ENCODE assay signal across 22 mouse cellular contexts in genomic region chr1:170623432-170623831, GRCm38 (mm10). TPM values are rescaled to one million over a fixed set of nuclear protein-coding genes. Genes with fewer than 3 reads are reported as not detected.
DNase-seq lines count a peak whose midpoint lies in the region; ATAC-seq and TF ChIP-seq lines count a peak whose summit lies in the region.
"Had no signal": no experiment of that assay in that cellular context is flagged by ENCODE, and none has a peak within 500 bp of the region (broad histone marks: within the 10 kb centered on the region; RNA-seq: fewer than 3 reads in every experiment).

No protein-coding gene starts in this region.

- H3K9me3 ChIP-seq in heart, embryonic 11.5 days (replicated peaks; ENCODE audit: control insufficient read depth, low read length) = peaks cover 6% of the 10 kb centered on the region; the same call in 1 of the 2 replicates
- peaks cover 4% of the 10 kb centered on the region; the same call in 1 of the 2 replicates for H3K9me3 ChIP-seq in lung, embryonic 14.5 days (ENCODE audit: low read depth, low read length)
- peaks cover 3% of the 10 kb centered on the region; the same call in 1 of the 2 replicates for H3K9me3 ChIP-seq in liver, postnatal 0 days (ENCODE audit: low read length)
- H3K9me3 ChIP-seq: limb, embryonic 10.5 days; stomach, embryonic 15.5 days had no signal

- H3K4me1 ChIP-seq in heart, embryonic 11.5 days (ENCODE audit: control insufficient read depth, insufficient read depth, low read length) = no peaks in the 10 kb centered on the region
- H3K4me1 ChIP-seq in lung, embryonic 14.5 days (ENCODE audit: insufficient read depth) = no peaks in the 10 kb centered on the region
- peaks cover 18% of the 10 kb centered on the region for H3K4me1 ChIP-seq in liver, postnatal 0 days (ENCODE audit: insufficient read depth)
- H3K4me1 ChIP-seq: embryonic facial prominence, embryonic 13.5 days; hindbrain, embryonic 10.5 days; limb, embryonic 10.5 days; midbrain, embryonic 10.5 days; neural tube, embryonic 13.5 days; stomach, embryonic 15.5 days had no signal

- no peak for TF ChIP-seq EP300 in liver, postnatal 0 days (IDR thresholded peaks at IDR 0.05; ENCODE audit: low read depth)

- H3K36me3 ChIP-seq in heart, embryonic 11.5 days (ENCODE audit: control insufficient read depth, insufficient read depth, low read length) = no peaks in the 10 kb centered on the region
- H3K36me3 ChIP-seq in lung, embryonic 14.5 days (ENCODE audit: insufficient read depth) = no peaks in the 10 kb centered on the region
- H3K36me3 ChIP-seq in liver, postnatal 0 days (replicated peaks; ENCODE audit: insufficient read depth, low read length) = no peaks in the 10 kb centered on the region
- H3K36me3 ChIP-seq: embryonic facial prominence, embryonic 13.5 days; hindbrain, embryonic 10.5 days; limb, embryonic 10.5 days; midbrain, embryonic 10.5 days; neural tube, embryonic 13.5 days; stomach, embryonic 15.5 days had no signal

- no peak for DNase-seq in heart, postnatal 4 days
- DNase-seq in lung, embryonic 14.5 days = no peak
- DNase-seq in lung, postnatal 36 days = no peak
- no peak for DNase-seq in liver, postnatal 0 days
- no peak for DNase-seq in thymus, postnatal 10 days (ENCODE audit: low spot score in 2 of 2)
- DNase-seq: B cell, adult 2 months; cerebellum, adult 18-20 months; gastrocnemius, postnatal 10 days; kidney, adult 2 months; kidney, postnatal 25 days; lung, postnatal 14 days; right cerebral cortex, postnatal 14 days; thymus, adult 2 months had no signal

- WGBS in heart, embryonic 11.5 days (ENCODE audit: insufficient replicate concordance) = 79% methylated on average over 1 of the region's 1 CpGs
- WGBS in lung, embryonic 14.5 days = 91% methylated on average over 1 of the region's 1 CpGs
- 77% methylated on average over 1 of the region's 1 CpGs for whole genome bisulfite sequencing in liver, postnatal 0 days (ENCODE audit: insufficient replicate concordance)

- H3K4me2 ChIP-seq in heart, embryonic 11.5 days = no peak overlapping the region
- no peak overlapping the region for H3K4me2 ChIP-seq in lung, embryonic 14.5 days
- H3K4me2 ChIP-seq in liver, postnatal 0 days (ENCODE audit: low read depth, low read length) = peak overlapping the region; percentile 36
- H3K4me2 ChIP-seq: embryonic facial prominence, embryonic 13.5 days; neural tube, embryonic 13.5 days; stomach, embryonic 15.5 days had no signal

- no peak for TF ChIP-seq CTCF in lung, embryonic 14.5 days (IDR thresholded peaks at IDR 0.05; ENCODE audit: low read depth)
- no peak for TF ChIP-seq CTCF in liver, postnatal 0 days (IDR thresholded peaks at IDR 0.05; ENCODE audit: low read depth)

- H3K27me3 ChIP-seq in heart, embryonic 11.5 days (ENCODE audit: control insufficient read depth, insufficient read depth, low read length) = no peaks in the 10 kb centered on the region
- H3K27me3 ChIP-seq in lung, embryonic 14.5 days (ENCODE audit: insufficient read depth, low read length) = no peaks in the 10 kb centered on the region
- H3K27me3 ChIP-seq in liver, postnatal 0 days (ENCODE audit: insufficient read depth, low read length) = no peaks in the 10 kb centered on the region
- H3K27me3 ChIP-seq: embryonic facial prominence, embryonic 13.5 days; neural tube, embryonic 13.5 days; stomach, embryonic 15.5 days had no signal

- 0 out of 2 replicates have a peak, but pooled peaks have one; percentile 11 for ATAC-seq in heart, embryonic 11.5 days (replicated peaks; ENCODE audit: insufficient number of reproducible peaks, low FRiP score, low TSS enrichment)
- ATAC-seq in lung, embryonic 14.5 days (ENCODE audit: insufficient read depth) = peak; percentile 24; the same call in 1 of the 2 replicates
- peak; percentile 40; the same call in 1 of the 2 replicates for ATAC-seq in erythroblast, adult 5-6 weeks (replicated peaks; ENCODE audit: low FRiP score, poor library complexity, severe bottlenecking)
- ATAC-seq in liver, postnatal 0 days = peak; percentile 14; the same call in 1 of the 2 replicates

- no peak overlapping the region for H3K4me3 ChIP-seq in heart, embryonic 11.5 days (ENCODE audit: low read depth, low read length)
- no peak overlapping the region for H3K4me3 ChIP-seq in lung, embryonic 14.5 days (ENCODE audit: low read depth, low read length)
- no peak overlapping the region for H3K4me3 ChIP-seq in liver, postnatal 0 days (ENCODE audit: low read depth, low read length)
- H3K4me3 ChIP-seq: embryonic facial prominence, embryonic 13.5 days; hindbrain, embryonic 10.5 days; left cerebral cortex, adult 2 months; limb, embryonic 10.5 days; midbrain, embryonic 10.5 days; neural tube, embryonic 13.5 days; stomach, embryonic 15.5 days had no signal

- no peak overlapping the region for H3K9ac ChIP-seq in heart, embryonic 11.5 days (ENCODE audit: low read depth, low read length)
- H3K9ac ChIP-seq in lung, embryonic 14.5 days = no peak overlapping the region
- H3K9ac ChIP-seq in liver, postnatal 0 days (replicated peaks) = no peak overlapping the region
- H3K9ac ChIP-seq: embryonic facial prominence, embryonic 13.5 days; neural tube, embryonic 13.5 days; stomach, embryonic 15.5 days had no signal

- peak overlapping the region; percentile 84 for H3K27ac ChIP-seq in heart, embryonic 11.5 days (ENCODE audit: low read depth, low read length)
- H3K27ac ChIP-seq in lung, embryonic 14.5 days (ENCODE audit: low read depth) = peak overlapping the region; percentile 80
- H3K27ac ChIP-seq in liver, postnatal 0 days (ENCODE audit: low read depth) = peak overlapping the region; percentile 90
- H3K27ac ChIP-seq: embryonic facial prominence, embryonic 13.5 days; hindbrain, embryonic 10.5 days; left cerebral cortex, adult 2 months; limb, embryonic 10.5 days; midbrain, embryonic 10.5 days; neural tube, embryonic 13.5 days; stomach, embryonic 15.5 days had no signal

RNA-seq across cellular contexts. Expression of gene Olfml2b, which starts 20.9 kb away (rescaled TPM):
- polyA plus RNA-seq in heart, embryonic 11.5 days (2014; fragmentation: Nextera tagmentation; extraction: Ambion mirVana) = 42.4 and 51.2 TPM in 2 replicates
- total RNA-seq in heart, postnatal 4 days (2021) = 10 to 100 TPM; 53.6 to 56.8 TPM
- polyA plus RNA-seq in lung, embryonic 14.5 days (2014; fragmentation: Nextera tagmentation; extraction: Ambion mirVana) = 18.8 and 19.9 TPM in 2 replicates
- total RNA-seq in erythroblast, adult 5-6 weeks (2015; ENCODE audit: low replicate concordance) = 5.4 and 5.9 TPM in 2 replicates
- 5.2 and 13.3 TPM in 2 replicates for total RNA-seq in erythroblast, adult 5-6 weeks (2017; ENCODE audit: low replicate concordance)
- polyA plus RNA-seq in liver, postnatal 0 days (2015; fragmentation: Nextera tagmentation; extraction: Ambion mirVana) = 2.3 and 2.9 TPM in 2 replicates

RNA-seq across cellular contexts. Expression of gene Nos1ap, which starts 33.8 kb away (rescaled TPM):
- 15.5 and 20.9 TPM in 2 replicates for polyA plus RNA-seq in heart, embryonic 11.5 days (2014; fragmentation: Nextera tagmentation; extraction: Ambion mirVana)
- 10 to 100 TPM; 19.9 to 20.0 TPM for total RNA-seq in heart, postnatal 4 days (2021)
- polyA plus RNA-seq in lung, embryonic 14.5 days (2014; fragmentation: Nextera tagmentation; extraction: Ambion mirVana) = 7.9 and 9.8 TPM in 2 replicates
- total RNA-seq in erythroblast, adult 5-6 weeks (2015; ENCODE audit: low replicate concordance) = 23.4 and 25.4 TPM in 2 replicates
- 22.6 and 26.9 TPM in 2 replicates for total RNA-seq in erythroblast, adult 5-6 weeks (2017; ENCODE audit: low replicate concordance)
- polyA plus RNA-seq in liver, postnatal 0 days (2015; fragmentation: Nextera tagmentation; extraction: Ambion mirVana) = 6.0 and 6.5 TPM in 2 replicates
